In the genomic region with DNA sequence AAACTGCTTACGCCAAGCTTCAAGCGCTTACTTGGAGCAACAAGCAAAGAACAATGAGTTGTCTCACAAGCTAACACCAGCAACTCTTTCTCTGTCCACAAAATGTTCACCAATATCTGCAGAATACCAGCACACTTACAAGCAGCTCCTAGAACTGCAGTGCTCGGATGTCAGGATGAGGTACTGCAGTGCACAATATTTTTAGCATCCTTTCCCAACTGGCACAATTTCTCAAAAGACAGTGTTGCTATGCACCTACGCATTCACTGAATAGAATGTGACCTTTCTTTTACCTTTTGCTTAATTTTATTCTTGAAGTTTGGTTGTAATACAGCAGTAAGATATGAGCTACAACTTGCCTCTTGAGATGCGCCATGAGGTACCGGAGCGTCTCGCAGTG, we compare ENCODE assay signal across 30 mouse cellular contexts. TPM values are rescaled to one million over a fixed set of nuclear protein-coding genes. Genes with fewer than 3 reads are reported as not detected.
A peak's percentile ranks its signal among the peaks of the same experiment; 100 is the strongest.
DNase-seq lines count a peak whose midpoint lies in the region; ATAC-seq and TF ChIP-seq lines count a peak whose summit lies in the region.
"Had no signal": no experiment of that assay in that cellular context is flagged by ENCODE, and none has a peak within 500 bp of the region (broad histone marks: within the 10 kb centered on the region; RNA-seq: fewer than 3 reads in every experiment).

No protein-coding gene starts in this region.

- no peak overlapping the region for H3K9ac ChIP-seq in forebrain, postnatal 0 days
- H3K9ac ChIP-seq in forebrain, embryonic 13.5 days, result no peak overlapping the region
- no peak overlapping the region for H3K9ac ChIP-seq in intestine, embryonic 14.5 days (ENCODE audit: low read length)
- H3K9ac ChIP-seq in intestine, embryonic 16.5 days (ENCODE audit: low read depth, low read length), result no peak overlapping the region
- no peak overlapping the region for H3K9ac ChIP-seq in midbrain, embryonic 11.5 days (ENCODE audit: low read length)
- H3K9ac ChIP-seq in midbrain, embryonic 14.5 days (replicated peaks; ENCODE audit: low read length), result no peak overlapping the region
- H3K9ac ChIP-seq: embryonic facial prominence, embryonic 13.5 days; forebrain, embryonic 12.5 days; hindbrain, embryonic 13.5 days had no signal

- ATAC-seq in forebrain, postnatal 0 days, result peak; percentile 87
- no peak for ATAC-seq in forebrain, embryonic 13.5 days
- ATAC-seq in intestine, embryonic 14.5 days (replicated peaks; ENCODE audit: low FRiP score, low TSS enrichment, low read depth), result no peak
- no peak for ATAC-seq in intestine, embryonic 16.5 days
- no peak for ATAC-seq in midbrain, embryonic 11.5 days (ENCODE audit: low FRiP score)
- ATAC-seq in midbrain, embryonic 14.5 days (ENCODE audit: low FRiP score, low TSS enrichment), result no peak
- ATAC-seq in activated CD4-positive, CD25-positive, alpha-beta regulatory T cell, adult 4 months, result no peak
- ATAC-seq: forebrain, embryonic 16.5 days; hindbrain, embryonic 16.5 days had no signal

- 94% methylated on average over 8 of the region's 8 CpGs for WGBS in forebrain, postnatal 0 days
- 97% methylated on average over 8 of the region's 8 CpGs for WGBS in forebrain, embryonic 13.5 days
- WGBS in intestine, embryonic 14.5 days, result 94% methylated on average over 8 of the region's 8 CpGs
- WGBS in intestine, embryonic 16.5 days, result 93% methylated on average over 8 of the region's 8 CpGs
- 97% methylated on average over 8 of the region's 8 CpGs for WGBS in midbrain, embryonic 11.5 days
- 94% methylated on average over 8 of the region's 8 CpGs for WGBS in midbrain, embryonic 14.5 days

- peaks cover 12% of the 10 kb centered on the region for H3K36me3 ChIP-seq in forebrain, postnatal 0 days (ENCODE audit: insufficient read depth)
- H3K36me3 ChIP-seq in forebrain, embryonic 13.5 days (ENCODE audit: poor library complexity, severe bottlenecking), result peaks cover 74% of the 10 kb centered on the region
- peaks cover 15% of the 10 kb centered on the region for H3K36me3 ChIP-seq in intestine, embryonic 14.5 days (ENCODE audit: control insufficient read depth, insufficient read depth, low read length)
- no peaks in the 10 kb centered on the region; the same call in 1 of the 2 replicates for H3K36me3 ChIP-seq in intestine, embryonic 16.5 days (ENCODE audit: control insufficient read depth, insufficient read depth, low read length)
- no peaks in the 10 kb centered on the region for H3K36me3 ChIP-seq in midbrain, embryonic 11.5 days (ENCODE audit: control insufficient read depth, insufficient read depth, low read length)
- peaks cover 51% of the 10 kb centered on the region for H3K36me3 ChIP-seq in midbrain, embryonic 14.5 days (ENCODE audit: control insufficient read depth, insufficient read depth, low read length)

- TF ChIP-seq CTCF in forebrain, postnatal 0 days (IDR thresholded peaks at IDR 0.05; ENCODE audit: low read depth), result no peak

- no peaks in the 10 kb centered on the region for H3K27me3 ChIP-seq in forebrain, postnatal 0 days (ENCODE audit: insufficient read depth, low read length)
- H3K27me3 ChIP-seq in forebrain, embryonic 13.5 days, result no peaks in the 10 kb centered on the region
- H3K27me3 ChIP-seq in intestine, embryonic 14.5 days (replicated peaks; ENCODE audit: control insufficient read depth, insufficient read depth, low read length), result no peaks in the 10 kb centered on the region
- H3K27me3 ChIP-seq in intestine, embryonic 16.5 days (replicated peaks; ENCODE audit: control insufficient read depth, insufficient read depth, low read length), result no peaks in the 10 kb centered on the region
- H3K27me3 ChIP-seq in midbrain, embryonic 11.5 days (ENCODE audit: control insufficient read depth, insufficient read depth, low read length), result no peaks in the 10 kb centered on the region
- no peaks in the 10 kb centered on the region for H3K27me3 ChIP-seq in midbrain, embryonic 14.5 days (ENCODE audit: control insufficient read depth, insufficient read depth, low read length)
- H3K27me3 ChIP-seq: embryonic facial prominence, embryonic 13.5 days; forebrain, embryonic 12.5 days; hindbrain, embryonic 13.5 days had no signal

- DNase-seq in forebrain, postnatal 0 days, result no peak
- DNase-seq in intestine, embryonic 14.5 days (ENCODE audit: low spot score), result peak; percentile 4
- DNase-seq in midbrain, embryonic 11.5 days (ENCODE audit: low spot score, missing footprints), result peak; percentile 49
- DNase-seq in midbrain, embryonic 14.5 days, result no peak
- DNase-seq in lung, postnatal 36 days, result no peak
- DNase-seq: adrenal gland, postnatal 10 days; adrenal gland, postnatal 36 days; cerebellum, adult 11 months; cerebellum, adult 2 months; cerebellum, adult 9-11 months; cerebellum, postnatal 25 days; embryo, embryonic 11 days; gastrocnemius, postnatal 10 days; gastrocnemius, postnatal 36 days; heart, adult 2 months had no signal

- no peak overlapping the region for H3K4me3 ChIP-seq in forebrain, postnatal 0 days (ENCODE audit: low read depth, low read length)
- H3K4me3 ChIP-seq in forebrain, embryonic 13.5 days, result no peak overlapping the region
- no peak overlapping the region for H3K4me3 ChIP-seq in intestine, embryonic 14.5 days (ENCODE audit: low read depth, low read length)
- no peak overlapping the region for H3K4me3 ChIP-seq in intestine, embryonic 16.5 days (ENCODE audit: low read length)
- no peak overlapping the region for H3K4me3 ChIP-seq in midbrain, embryonic 11.5 days (ENCODE audit: low read depth, low read length)
- no peak overlapping the region for H3K4me3 ChIP-seq in midbrain, embryonic 14.5 days (replicated peaks; ENCODE audit: low read depth, low read length)
- H3K4me3 ChIP-seq: embryonic facial prominence, embryonic 10.5 days; embryonic facial prominence, embryonic 13.5 days; erythroblast, embryonic 14.5 days; forebrain, embryonic 12.5 days; heart, adult 2 months; hindbrain, embryonic 10.5 days; hindbrain, embryonic 13.5 days had no signal

- no peaks in the 10 kb centered on the region for H3K4me1 ChIP-seq in forebrain, postnatal 0 days (ENCODE audit: insufficient read depth)
- no peaks in the 10 kb centered on the region for H3K4me1 ChIP-seq in forebrain, embryonic 13.5 days
- no peaks in the 10 kb centered on the region for H3K4me1 ChIP-seq in intestine, embryonic 14.5 days (replicated peaks; ENCODE audit: control insufficient read depth, insufficient read depth, low read length)
- H3K4me1 ChIP-seq in intestine, embryonic 16.5 days (ENCODE audit: control insufficient read depth, insufficient read depth, low read length), result no peaks in the 10 kb centered on the region
- H3K4me1 ChIP-seq in midbrain, embryonic 11.5 days (ENCODE audit: control insufficient read depth, insufficient read depth, low read length), result no peaks in the 10 kb centered on the region
- H3K4me1 ChIP-seq in midbrain, embryonic 14.5 days (ENCODE audit: control insufficient read depth, insufficient read depth, low read length), result no peaks in the 10 kb centered on the region
- H3K4me1 ChIP-seq: forebrain, embryonic 12.5 days had no signal

- no peak overlapping the region for H3K4me2 ChIP-seq in forebrain, postnatal 0 days (ENCODE audit: low read depth)
- H3K4me2 ChIP-seq in forebrain, embryonic 13.5 days, result no peak overlapping the region
- H3K4me2 ChIP-seq in intestine, embryonic 14.5 days (ENCODE audit: low read length), result no peak overlapping the region
- no peak overlapping the region for H3K4me2 ChIP-seq in intestine, embryonic 16.5 days (ENCODE audit: low read depth, low read length)
- no peak overlapping the region for H3K4me2 ChIP-seq in midbrain, embryonic 11.5 days
- no peak overlapping the region for H3K4me2 ChIP-seq in midbrain, embryonic 14.5 days (ENCODE audit: low read length)
- H3K4me2 ChIP-seq: embryonic facial prominence, embryonic 13.5 days; forebrain, embryonic 12.5 days; heart, embryonic 11.5 days; hindbrain, embryonic 13.5 days had no signal

- no peak overlapping the region for H3K27ac ChIP-seq in forebrain, postnatal 0 days (ENCODE audit: low read depth, low read length)
- no peak overlapping the region for H3K27ac ChIP-seq in forebrain, embryonic 13.5 days
- no peak overlapping the region for H3K27ac ChIP-seq in intestine, embryonic 14.5 days (ENCODE audit: low read depth)
- H3K27ac ChIP-seq in intestine, embryonic 16.5 days (ENCODE audit: low read length), result no peak overlapping the region
- no peak overlapping the region for H3K27ac ChIP-seq in midbrain, embryonic 11.5 days (ENCODE audit: low read depth, low read length)
- H3K27ac ChIP-seq in midbrain, embryonic 14.5 days (replicated peaks; ENCODE audit: low read depth, low read length), result no peak overlapping the region
- H3K27ac ChIP-seq: embryonic facial prominence, embryonic 10.5 days; embryonic facial prominence, embryonic 13.5 days; forebrain, embryonic 12.5 days; heart, adult 2 months; hindbrain, embryonic 10.5 days; hindbrain, embryonic 13.5 days had no signal

- no peaks in the 10 kb centered on the region for H3K9me3 ChIP-seq in forebrain, postnatal 0 days (ENCODE audit: low read length)
- no peaks in the 10 kb centered on the region for H3K9me3 ChIP-seq in forebrain, embryonic 13.5 days (replicated peaks)
- no peaks in the 10 kb centered on the region for H3K9me3 ChIP-seq in intestine, embryonic 14.5 days (ENCODE audit: control insufficient read depth, low read length)
- H3K9me3 ChIP-seq in intestine, embryonic 16.5 days (ENCODE audit: control insufficient read depth, low read length), result no peaks in the 10 kb centered on the region
- no peaks in the 10 kb centered on the region for H3K9me3 ChIP-seq in midbrain, embryonic 11.5 days (ENCODE audit: control insufficient read depth, low read length)
- no peaks in the 10 kb centered on the region for H3K9me3 ChIP-seq in midbrain, embryonic 14.5 days (ENCODE audit: control insufficient read depth, low read length)
- H3K9me3 ChIP-seq: embryonic facial prominence, embryonic 10.5 days; embryonic facial prominence, embryonic 13.5 days; forebrain, embryonic 12.5 days; hindbrain, embryonic 10.5 days; hindbrain, embryonic 13.5 days had no signal

RNA-seq across cellular contexts. Expression of a gene that starts 34.2 kb away (rescaled TPM):
- total RNA-seq in forebrain, postnatal 0 days (2014; rRNA removed), result 0.05 TPM in 1 of 2 replicates, not detected in the other
- polyA plus RNA-seq in forebrain, postnatal 0 days (2015; fragmentation: Nextera tagmentation; extraction: Ambion mirVana), result 0.08 and 0.17 TPM in 2 replicates
- polyA plus RNA-seq in forebrain, embryonic 13.5 days (2015; fragmentation: Nextera tagmentation; extraction: Ambion mirVana), result 0.11 and 0.27 TPM in 2 replicates
- polyA plus RNA-seq in intestine, embryonic 14.5 days (2014; fragmentation: Nextera tagmentation; extraction: Ambion mirVana), result 0.08 and 0.20 TPM in 2 replicates
- polyA plus RNA-seq in intestine, embryonic 16.5 days (2015; fragmentation: Nextera tagmentation; extraction: Ambion mirVana), result 0.10 TPM in 2 replicates
- polyA plus RNA-seq in midbrain, embryonic 11.5 days (2014; fragmentation: Nextera tagmentation; extraction: Ambion mirVana), result 0.25 TPM in 2 replicates
- 0.18 and 0.20 TPM in 2 replicates for polyA plus RNA-seq in midbrain, embryonic 14.5 days (2014; fragmentation: Nextera tagmentation; extraction: Ambion mirVana)
- polyA plus RNA-seq in activated CD4-positive, CD25-positive, alpha-beta regulatory T cell, adult 4 months (2017; shearing (Covaris generic)), result not detected
- total RNA-seq: adrenal gland, adult 18-20 months; adrenal gland, postnatal 36 days; common myeloid progenitor, adult 5-6 weeks; granulocyte monocyte progenitor cell, adult 5-6 weeks; heart, adult 2 months had no signal
- polyA plus RNA-seq: erythroblast, embryonic 14.5 days had no signal

Comparison
In these comparisons a context has a peak if more than half of its experiments do, and no peak if none do; other contexts are left out.
1. DNase-seq: peak in intestine, embryonic 14.5 days (single experiment) and midbrain, embryonic 11.5 days (single experiment); none in forebrain, postnatal 0 days (single experiment), midbrain, embryonic 14.5 days (single experiment) and lung, postnatal 36 days (single experiment).